In the genomic region with DNA sequence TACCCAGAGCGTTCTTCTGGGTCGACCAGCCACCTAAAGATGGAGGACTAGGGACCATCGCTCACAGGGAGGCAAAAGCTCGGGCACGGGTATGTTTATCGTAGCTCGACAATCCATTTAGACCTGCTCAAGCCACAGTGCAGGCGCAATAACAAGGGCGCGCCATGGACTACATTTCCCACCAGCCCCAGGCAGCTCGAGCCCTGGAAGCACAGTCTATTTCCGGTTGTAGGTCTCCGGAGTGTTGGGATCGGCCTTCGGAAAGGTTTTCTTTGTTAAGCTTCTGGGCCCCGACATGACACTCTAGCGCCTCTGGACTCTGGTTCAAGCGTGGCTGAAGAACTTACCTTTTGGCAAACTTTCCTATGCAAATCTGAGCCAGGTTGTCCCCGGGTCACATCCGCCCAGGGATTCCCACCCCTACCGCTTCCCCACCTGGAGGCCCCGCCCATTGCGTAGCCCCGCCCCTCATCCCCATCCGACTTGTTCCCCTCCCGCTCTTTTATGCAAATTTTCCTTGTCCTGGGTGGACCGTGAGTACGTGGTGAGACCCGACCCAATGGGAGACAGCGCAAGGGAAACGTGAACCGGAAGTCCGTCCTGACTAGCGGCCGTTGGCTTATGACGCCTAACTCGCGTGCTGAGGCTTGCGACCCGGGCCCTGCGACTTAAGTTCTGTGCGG, we compare ENCODE assay signal across 8 mouse cellular contexts. TPM values are rescaled to one million over a fixed set of nuclear protein-coding genes. Genes with fewer than 3 reads are reported as not detected.
DNase-seq lines count a peak whose midpoint lies in the region; ATAC-seq and TF ChIP-seq lines count a peak whose summit lies in the region.

A gene (plus strand): TSS at position 591 of the 683 bp plus-strand sequence.

- H3K9ac ChIP-seq in heart, embryonic 14.5 days (ENCODE audit: low read length): peak within 1 kb of the TSS; percentile 93
- peak within 1 kb of the TSS; percentile 90 for H3K9ac ChIP-seq in liver, embryonic 13.5 days
- peak within 1 kb of the TSS; percentile 76 for H3K9ac ChIP-seq in neural tube, embryonic 11.5 days (ENCODE audit: low read length)
- H3K9ac ChIP-seq in stomach, postnatal 0 days (ENCODE audit: low read length): peak within 1 kb of the TSS; percentile 85

- H3K36me3 ChIP-seq in heart, embryonic 14.5 days (ENCODE audit: control insufficient read depth, insufficient read depth, low read length): peaks cover 29% of the 10 kb centered on the region
- H3K36me3 ChIP-seq in liver, embryonic 13.5 days: peaks cover 28% of the 10 kb centered on the region
- H3K36me3 ChIP-seq in neural tube, embryonic 11.5 days (ENCODE audit: control insufficient read depth, insufficient read depth, low read length): peaks cover 13% of the 10 kb centered on the region
- peaks cover 16% of the 10 kb centered on the region for H3K36me3 ChIP-seq in stomach, postnatal 0 days (ENCODE audit: control insufficient read depth, insufficient read depth, low read length)

- under 1% methylated on average over 42 of the region's 42 CpGs for WGBS in heart, embryonic 14.5 days
- WGBS in liver, embryonic 13.5 days (ENCODE audit: insufficient replicate concordance): under 1% methylated on average over 42 of the region's 42 CpGs
- WGBS in neural tube, embryonic 11.5 days: under 1% methylated on average over 42 of the region's 42 CpGs
- under 1% methylated on average over 42 of the region's 42 CpGs for WGBS in stomach, postnatal 0 days

- peak within 1 kb of the TSS; percentile 89 to 91 for H3K27ac ChIP-seq in heart, embryonic 14.5 days (replicated peaks in 1 of 2; ENCODE audit: control insufficient read depth in 1 of 2, insufficient read depth in 1 of 2, low read depth in 2 of 2, low read length in 2 of 2)
- H3K27ac ChIP-seq in liver, embryonic 13.5 days: peak within 1 kb of the TSS; percentile 87
- H3K27ac ChIP-seq in neural tube, embryonic 11.5 days (ENCODE audit: low read depth, low read length): peak within 1 kb of the TSS; percentile 58; the same call in 1 of the 2 replicates
- peak within 1 kb of the TSS; percentile 93 for H3K27ac ChIP-seq in stomach, postnatal 0 days (replicated peaks)

- ATAC-seq in CD4-positive, CD25-positive, alpha-beta regulatory T cell, adult 4 months: peak; percentile 91
- peak; percentile 98 for ATAC-seq in heart, embryonic 14.5 days (ENCODE audit: insufficient number of reproducible peaks, insufficient read depth, low FRiP score, low read depth)
- ATAC-seq in liver, embryonic 13.5 days (ENCODE audit: low read depth): peak; percentile 97
- ATAC-seq in neural tube, embryonic 11.5 days (ENCODE audit: insufficient read depth, low FRiP score, low TSS enrichment): peak; percentile 98
- peak; percentile 99 for ATAC-seq in stomach, postnatal 0 days (ENCODE audit: low FRiP score, low TSS enrichment)

- H3K4me1 ChIP-seq in heart, embryonic 14.5 days (ENCODE audit: control insufficient read depth in 2 of 2, insufficient read depth in 2 of 2, low read length in 2 of 2): peaks cover 10 to 24% of the 10 kb centered on the region in 2 experiments
- H3K4me1 ChIP-seq in liver, embryonic 13.5 days (replicated peaks): peaks cover 29% of the 10 kb centered on the region
- H3K4me1 ChIP-seq in neural tube, embryonic 11.5 days (ENCODE audit: control insufficient read depth, insufficient read depth, low read length): peaks cover 12% of the 10 kb centered on the region
- peaks cover 8% of the 10 kb centered on the region for H3K4me1 ChIP-seq in stomach, postnatal 0 days (replicated peaks; ENCODE audit: control insufficient read depth, insufficient read depth)

- peak within 1 kb of the TSS; percentile 96 for H3K4me2 ChIP-seq in heart, embryonic 14.5 days (ENCODE audit: low read length)
- H3K4me2 ChIP-seq in liver, embryonic 13.5 days: peak within 1 kb of the TSS; percentile 92
- H3K4me2 ChIP-seq in neural tube, embryonic 11.5 days (ENCODE audit: low read depth): peak within 1 kb of the TSS; percentile 63
- peak within 1 kb of the TSS; percentile 93 for H3K4me2 ChIP-seq in stomach, postnatal 0 days (replicated peaks; ENCODE audit: low read depth)

- peak; percentile 89 for DNase-seq in c-Kit-negative CD71-positive TER-119-positive erythroid progenitor cells, embryonic 14.5 days (ENCODE audit: low read depth, low spot score)
- DNase-seq in fibroblast of lung, adult 2 months (ENCODE audit: low read depth): peak; percentile 97
- DNase-seq in kidney, postnatal 14 days: peak; percentile 96
- peak; percentile 91 for DNase-seq in liver, embryonic 13.5 days
- peak; percentile 96 for DNase-seq in neural tube, embryonic 11.5 days (ENCODE audit: low spot score)
- peak; percentile 99 for DNase-seq in stomach, postnatal 0 days (ENCODE audit: low spot score)

- 0 out of 2 replicates have a peak, but pooled peaks cover 4% of the 10 kb centered on the region for H3K27me3 ChIP-seq in heart, embryonic 14.5 days (ENCODE audit: control insufficient read depth, insufficient read depth, low read length)
- H3K27me3 ChIP-seq in liver, embryonic 13.5 days: no peaks in the 10 kb centered on the region
- H3K27me3 ChIP-seq in neural tube, embryonic 11.5 days (ENCODE audit: control insufficient read depth, insufficient read depth, low read length): no peaks in the 10 kb centered on the region
- H3K27me3 ChIP-seq in stomach, postnatal 0 days (ENCODE audit: control insufficient read depth, insufficient read depth, low read length): no peaks in the 10 kb centered on the region

- no peak for TF ChIP-seq EP300 in stomach, postnatal 0 days (optimal IDR thresholded peaks at IDR 0.05)

- H3K9me3 ChIP-seq in heart, embryonic 14.5 days (ENCODE audit: control insufficient read depth, low read length): peaks cover 12% of the 10 kb centered on the region
- H3K9me3 ChIP-seq in liver, embryonic 13.5 days (replicated peaks): no peaks in the 10 kb centered on the region
- peaks cover 8% of the 10 kb centered on the region for H3K9me3 ChIP-seq in neural tube, embryonic 11.5 days (ENCODE audit: control insufficient read depth, low read length)
- no peaks in the 10 kb centered on the region for H3K9me3 ChIP-seq in stomach, postnatal 0 days (ENCODE audit: control insufficient read depth, low read length)

- H3K4me3 ChIP-seq in heart, embryonic 14.5 days (ENCODE audit: control insufficient read depth in 1 of 2, insufficient read depth in 1 of 2, low read depth in 1 of 2, low read length in 2 of 2): peak within 1 kb of the TSS; percentile 79 to 90
- peak within 1 kb of the TSS; percentile 90 for H3K4me3 ChIP-seq in liver, embryonic 13.5 days (replicated peaks)
- peak within 1 kb of the TSS; percentile 78 for H3K4me3 ChIP-seq in neural tube, embryonic 11.5 days (ENCODE audit: low read depth, low read length)
- peak within 1 kb of the TSS; percentile 84 for H3K4me3 ChIP-seq in stomach, postnatal 0 days (ENCODE audit: low read depth, low read length)

- TF ChIP-seq CTCF in stomach, postnatal 0 days (IDR thresholded peaks at IDR 0.05; ENCODE audit: low read depth): no peak; the same call in 1 of the 2 replicates

RNA-seq across cellular contexts. Expression of the gene that starts here (rescaled TPM):
- 100 to 1,000 TPM in 1 of 2 experiments, 10 to 100 TPM in 1; 89.9 to 185 TPM for polyA plus RNA-seq in CD4-positive, CD25-positive, alpha-beta regulatory T cell, adult 4 months (2017; shearing (Covaris generic))
- 18.2 and 21.9 TPM in 2 replicates for polyA plus RNA-seq in heart, embryonic 14.5 days (2014; fragmentation: Nextera tagmentation; extraction: Ambion mirVana)
- 13.7 and 15.3 TPM in 2 replicates for polyA plus RNA-seq in liver, embryonic 13.5 days (2015; fragmentation: Nextera tagmentation; extraction: Ambion mirVana)
- polyA plus RNA-seq in neural tube, embryonic 11.5 days (2014; fragmentation: Nextera tagmentation; extraction: Ambion mirVana): 26.7 and 27.7 TPM in 2 replicates
- polyA plus RNA-seq in stomach, postnatal 0 days (2015; fragmentation: Nextera tagmentation; extraction: Ambion mirVana): 19.1 and 22.7 TPM in 2 replicates

Comparison
In these comparisons a context has a peak if more than half of its experiments do, and no peak if none do; other contexts are left out.
1. Peak in every context shown above with its lines: DNase-seq, ATAC-seq, H3K4me3 ChIP-seq and H3K27ac ChIP-seq.